Mouse (Mus musculus) adipose tissue, adult 10 weeks (tissue): ENCODE results near the gene Gfap. TPM values are rescaled to one million over a fixed set of nuclear protein-coding genes. Genes with fewer than 3 reads are reported as not detected.

Experiments
- polyA plus RNA-seq: library from polyadenylated mRNA; stranded (reverse); fragments of 350-450 nt; fragmentation: Illumina TruSeq; extraction: RNeasy Lipid Tissue Mini Kit (QIAGEN cat#74804); gene quantifications from one replicate; pipeline ENCODE4 v1.2.3, GENCODE M21; 2014; ENCODE audit warnings: low read depth, low replicate concordance

The Gfap gene
- 0.22 TPM for polyA plus RNA-seq

DNA sequence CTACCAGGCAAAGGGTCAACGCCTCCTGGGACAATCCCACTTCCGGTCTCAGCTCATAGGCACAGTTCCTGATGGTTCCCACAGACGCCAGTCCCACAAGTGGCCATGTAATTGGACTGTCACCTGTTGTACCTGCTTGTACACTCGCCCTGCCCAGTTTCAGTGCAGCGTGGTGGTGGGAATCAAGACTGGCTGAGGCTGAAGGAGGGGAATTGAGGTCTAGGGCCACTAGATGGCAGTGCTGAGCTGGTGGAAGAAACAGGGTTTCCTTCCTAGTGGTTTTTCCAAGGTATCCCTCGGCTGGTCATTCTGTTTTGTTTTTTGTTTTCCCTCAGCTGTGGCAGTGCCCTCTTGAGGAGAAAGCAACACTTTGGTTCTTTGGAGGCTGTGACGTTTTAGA lies at the start of gene Gfap:
Gfap (minus strand) TSS at position 150 of the 400 bp plus-strand sequence.

GRCm38 (mm10) chr11:102946265-102946991 lies 45.7 kb upstream of the Gfap start, which contains the start of gene C1ql1:
TSS of gene C1ql1 (minus strand) at chr11:102946688.

DNA sequence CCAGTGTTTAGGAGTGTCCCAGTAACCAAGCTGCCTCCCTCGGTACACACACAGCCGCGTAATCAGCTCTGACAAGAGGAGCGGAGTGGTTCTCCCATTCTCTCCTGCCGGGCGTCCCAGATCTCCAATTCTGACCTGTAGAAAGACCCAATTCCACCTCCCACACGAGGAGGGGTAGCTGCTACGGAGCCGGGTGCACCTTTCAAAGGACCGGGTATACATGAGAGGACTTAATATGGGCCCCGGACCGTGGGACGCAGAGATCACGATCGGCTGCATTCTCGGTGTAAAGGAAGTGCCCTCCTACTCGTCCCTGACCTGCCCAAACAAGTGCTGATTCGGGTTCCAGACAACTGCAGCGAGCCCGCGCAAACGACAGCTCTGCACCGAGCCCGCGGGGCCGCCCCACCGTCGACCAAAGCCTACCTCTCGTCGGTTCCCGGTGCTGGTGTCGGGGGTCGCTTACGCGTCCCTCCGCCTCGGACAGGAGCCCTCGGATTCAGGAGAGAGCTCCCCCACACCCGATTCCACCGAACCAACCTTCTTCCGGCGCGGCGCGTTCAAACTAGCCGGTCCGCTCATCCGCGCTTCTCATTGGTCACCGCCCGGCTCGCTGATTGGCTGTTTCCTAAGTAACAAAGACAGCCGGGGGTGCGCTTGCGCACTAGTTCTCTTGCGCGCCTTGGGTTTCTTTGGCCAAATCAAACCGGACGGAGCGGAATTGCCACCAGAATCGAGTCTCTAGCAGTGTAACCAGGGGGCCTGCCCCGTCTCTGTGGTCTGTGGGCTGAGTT lies 24.0 kb upstream of the Gfap start, which contains the start of gene Kif18b:
Kif18b (minus strand) TSS at position 568 of the 794 bp plus-strand sequence.

GRCm38 (mm10) chr11:102884616-102885219 lies 16.0 kb downstream of the Gfap start, which contains the start of gene Fam187a:
TSS of gene Fam187a (plus strand) at chr11:102885169.

GRCm38 (mm10) chr11:102880585-102881313 lies 20.0 kb downstream of the Gfap start, which contains the start of the genes Eftud2 and Ccdc103:
TSS of gene Eftud2 (minus strand) at chr11:102880985.
TSS of gene Ccdc103 (plus strand) at chr11:102881204.

Other genes starting within 250 kb of the Gfap start
- gene Meioc, start 237.2 kb downstream of the Gfap start, polyA plus RNA-seq = 0.89 TPM
- gene Ccdc43, start 203.1 kb downstream of the Gfap start, polyA plus RNA-seq = 15.3 TPM
- gene Adam11, start 139.5 kb downstream of the Gfap start, polyA plus RNA-seq = 4.6 TPM
- 18.6 TPM for gene Gjc1, start 81.2 kb downstream of the Gfap start, polyA plus RNA-seq
- 7.6 TPM for gene Higd1b, start 65.1 kb downstream of the Gfap start, polyA plus RNA-seq
- 51.4 TPM for gene Eftud2, start 19.9 kb downstream of the Gfap start, polyA plus RNA-seq
- gene Ccdc103, start 19.7 kb downstream of the Gfap start, polyA plus RNA-seq = 2.4 TPM
- 0.20 TPM for gene Fam187a, start 15.7 kb downstream of the Gfap start, polyA plus RNA-seq
- gene Kif18b, start 24.2 kb upstream of the Gfap start, polyA plus RNA-seq = 1.3 TPM
- not detected for gene C1ql1, start 45.8 kb upstream of the Gfap start, polyA plus RNA-seq
- gene Nmt1, start 127.3 kb upstream of the Gfap start, polyA plus RNA-seq = 49.6 TPM
- gene Dcakd, start 127.4 kb upstream of the Gfap start, polyA plus RNA-seq = 41.6 TPM
- gene Plcd3, start 200.7 kb upstream of the Gfap start, polyA plus RNA-seq = 22.4 TPM
- gene Acbd4, start 200.8 kb upstream of the Gfap start, polyA plus RNA-seq = 125 TPM
- 34.1 TPM for gene Hexim1, start 215.3 kb upstream of the Gfap start, polyA plus RNA-seq
- gene Hexim2, start 231.5 kb upstream of the Gfap start, polyA plus RNA-seq = 7.6 TPM